Comparison of ENCODE assay signal across 15 mouse cellular contexts in the genomic region with DNA sequence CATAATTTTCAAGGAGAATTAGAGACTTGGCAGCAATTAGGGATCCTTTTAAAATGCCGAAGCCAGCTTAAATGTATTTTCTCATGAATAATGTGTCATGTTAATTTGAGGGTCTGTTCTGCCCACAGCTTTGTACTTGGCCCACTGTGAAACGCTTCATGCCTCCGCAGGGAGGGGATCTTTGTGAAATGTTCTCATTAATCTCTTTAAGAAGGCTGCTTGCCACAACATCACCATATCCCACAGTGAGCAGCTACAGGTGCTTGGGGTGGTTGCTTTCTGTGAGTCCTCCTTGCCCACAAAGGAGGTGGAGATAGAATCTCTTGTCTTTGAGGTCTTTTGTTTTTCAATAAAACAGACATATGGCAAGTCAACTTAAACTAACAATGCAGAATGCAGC.
"Had no signal": no experiment of that assay in that cellular context is flagged by ENCODE, and none has a peak within 500 bp of the region (broad histone marks: within the 10 kb centered on the region; RNA-seq: fewer than 3 reads in every experiment).

No protein-coding gene starts in this region.

- H3K27ac ChIP-seq: kidney, embryonic 15.5 days; limb, embryonic 15.5 days; liver, embryonic 12.5 days; macrophage; midbrain, embryonic 12.5 days; stomach, postnatal 0 days had no signal

- H3K9ac ChIP-seq: kidney, embryonic 15.5 days; limb, embryonic 15.5 days; liver, embryonic 12.5 days; lung, embryonic 14.5 days; midbrain, embryonic 12.5 days had no signal

- H3K36me3 ChIP-seq: kidney, embryonic 15.5 days; limb, embryonic 15.5 days; liver, embryonic 12.5 days; midbrain, embryonic 12.5 days had no signal

- DNase-seq: kidney, adult 2 months; kidney, postnatal 14 days; layer of hippocampus, postnatal 36 days; lung, embryonic 14.5 days; lung, postnatal 14 days; thymus, adult 18-20 months; thymus, postnatal 14 days had no signal

- H3K9me3 ChIP-seq: kidney, embryonic 15.5 days; limb, embryonic 15.5 days; megakaryocyte, embryonic 14.5 days; midbrain, embryonic 12.5 days had no signal

- H3K4me3 ChIP-seq: kidney, embryonic 15.5 days; limb, embryonic 15.5 days; liver, embryonic 12.5 days; megakaryocyte, embryonic 14.5 days; midbrain, embryonic 12.5 days; myocyte had no signal

- H3K27me3 ChIP-seq: kidney, embryonic 15.5 days; limb, embryonic 15.5 days; liver, embryonic 12.5 days; megakaryocyte, embryonic 14.5 days; midbrain, embryonic 12.5 days had no signal

- H3K4me2 ChIP-seq: kidney, embryonic 15.5 days; limb, embryonic 15.5 days; liver, embryonic 12.5 days; lung, embryonic 14.5 days; midbrain, embryonic 12.5 days had no signal

- ATAC-seq: liver, embryonic 12.5 days had no signal

- H3K4me1 ChIP-seq: limb, embryonic 15.5 days; liver, embryonic 12.5 days; megakaryocyte, embryonic 14.5 days had no signal
